Mouse (Mus musculus): ENCODE results near the gene Rnf157. TPM values are rescaled to one million over a fixed set of nuclear protein-coding genes. Genes with fewer than 3 reads are reported as not detected.

Rnf157 gene
- polyA plus RNA-seq, 1 experiment from 2014 or later, result 1.1 TPM

DNA sequence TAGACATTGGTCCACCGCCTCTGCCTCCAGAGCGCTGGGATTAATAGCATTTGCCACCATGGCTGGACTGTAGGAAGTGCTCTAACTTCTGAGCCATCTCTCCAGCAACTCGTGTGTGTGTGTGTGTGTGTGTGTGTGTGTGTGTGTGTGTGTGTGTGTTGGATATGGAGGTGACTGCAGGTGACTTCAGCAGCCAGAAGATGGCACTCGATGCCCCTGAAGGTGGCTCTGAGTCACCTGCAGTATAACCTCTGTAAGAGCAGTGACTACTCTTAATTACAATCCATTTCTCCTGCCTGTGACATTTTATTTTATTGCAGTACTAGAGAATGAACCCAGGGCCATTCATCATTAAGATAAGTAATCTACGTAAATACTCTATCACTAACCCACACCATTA is 61.5 kb downstream of the Rnf157 start:
- Histone ChIP-seq H3K27me3 (peaks cover 3% of the 10 kb centered on the region; the same call in 1 of the 2 replicates), H3K9ac (no peak overlapping the region), H3K4me2 (no peak overlapping the region), H3K4me1 (replicated peaks) (no peaks in the 10 kb centered on the region; the same call in 1 of the 2 replicates), H3K36me3 (peaks cover 5% of the 10 kb centered on the region; the same call in 1 of the 2 replicates), H3K9me3 (replicated peaks) (no peaks in the 10 kb centered on the region), H3K4me3 (replicated peaks) (no peak overlapping the region), H3K27ac (no peak overlapping the region)
- WGBS (ENCODE audit: insufficient replicate concordance), result 71% methylated on average over 5 of the region's 5 CpGs
- DNase-seq (no peak), ATAC-seq (ENCODE audit: low read depth) (no peak)

DNA sequence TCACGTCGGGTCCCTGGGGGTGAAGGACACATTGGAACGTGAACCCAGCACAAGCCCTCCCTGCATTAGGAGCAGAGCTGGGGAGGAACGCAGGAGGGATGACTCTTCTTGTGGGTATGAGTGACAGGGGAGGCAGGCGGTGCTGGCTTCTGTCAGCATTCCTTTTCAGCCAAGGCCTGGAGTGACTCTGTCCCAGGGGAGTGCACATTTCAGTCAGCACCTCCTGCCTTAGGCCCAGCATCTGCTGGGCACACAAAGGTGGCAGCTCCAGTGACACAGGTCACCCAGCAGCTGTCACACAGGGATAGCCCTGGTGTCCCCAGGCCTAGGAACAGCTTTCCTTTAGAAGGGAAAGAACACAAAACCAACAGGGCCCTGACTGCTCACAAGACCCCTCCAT is 64.9 kb downstream of the Rnf157 start:
- WGBS (ENCODE audit: insufficient replicate concordance), result 62% methylated on average over 5 of the region's 5 CpGs
- Histone ChIP-seq H3K9me3 (replicated peaks) (no peaks in the 10 kb centered on the region), H3K4me3 (replicated peaks) (no peak overlapping the region), H3K9ac (no peak overlapping the region), H3K4me2 (no peak overlapping the region), H3K4me1 (replicated peaks) (no peaks in the 10 kb centered on the region; the same call in 1 of the 2 replicates), H3K27ac (no peak overlapping the region), H3K36me3 (no peaks in the 10 kb centered on the region), H3K27me3 (peaks cover 3% of the 10 kb centered on the region; the same call in 1 of the 2 replicates)
- ATAC-seq (ENCODE audit: low read depth) (no peak), DNase-seq (no peak)

DNA sequence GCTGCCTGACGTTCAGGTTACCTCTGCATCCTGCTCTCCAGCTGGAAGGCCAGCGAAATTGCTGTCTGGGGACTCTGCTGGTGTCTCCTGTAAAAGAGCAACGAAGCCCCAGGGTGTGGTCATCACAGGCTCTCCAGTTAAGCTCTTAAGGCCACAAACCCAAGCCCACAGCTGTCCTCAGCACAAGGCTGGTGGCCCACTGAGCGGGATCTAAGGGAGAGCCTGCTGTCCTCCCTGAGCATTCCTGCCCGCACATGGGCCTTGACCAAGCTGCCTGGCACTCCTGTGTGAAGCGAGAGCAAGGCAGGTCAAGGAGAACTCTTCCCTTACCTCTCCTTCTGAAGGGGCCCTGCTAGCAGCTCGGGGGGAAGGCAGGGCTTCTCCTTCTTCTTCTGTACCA is 65.8 kb downstream of the Rnf157 start:
- no peak overlapping the region for H3K9ac ChIP-seq
- DNase-seq (no peak), ATAC-seq (ENCODE audit: low read depth) (no peak)
- no peaks in the 10 kb centered on the region for H3K36me3 ChIP-seq
- H3K27me3 ChIP-seq, result peaks cover 3% of the 10 kb centered on the region; the same call in 1 of the 2 replicates
- 74% methylated on average over 7 of the region's 7 CpGs for WGBS (ENCODE audit: insufficient replicate concordance)
- no peak overlapping the region for H3K27ac ChIP-seq
- no peaks in the 10 kb centered on the region; the same call in 1 of the 2 replicates for H3K4me1 ChIP-seq (replicated peaks)
- no peak overlapping the region for H3K4me2 ChIP-seq
- no peaks in the 10 kb centered on the region for H3K9me3 ChIP-seq (replicated peaks)
- H3K4me3 ChIP-seq (replicated peaks), result no peak overlapping the region

DNA sequence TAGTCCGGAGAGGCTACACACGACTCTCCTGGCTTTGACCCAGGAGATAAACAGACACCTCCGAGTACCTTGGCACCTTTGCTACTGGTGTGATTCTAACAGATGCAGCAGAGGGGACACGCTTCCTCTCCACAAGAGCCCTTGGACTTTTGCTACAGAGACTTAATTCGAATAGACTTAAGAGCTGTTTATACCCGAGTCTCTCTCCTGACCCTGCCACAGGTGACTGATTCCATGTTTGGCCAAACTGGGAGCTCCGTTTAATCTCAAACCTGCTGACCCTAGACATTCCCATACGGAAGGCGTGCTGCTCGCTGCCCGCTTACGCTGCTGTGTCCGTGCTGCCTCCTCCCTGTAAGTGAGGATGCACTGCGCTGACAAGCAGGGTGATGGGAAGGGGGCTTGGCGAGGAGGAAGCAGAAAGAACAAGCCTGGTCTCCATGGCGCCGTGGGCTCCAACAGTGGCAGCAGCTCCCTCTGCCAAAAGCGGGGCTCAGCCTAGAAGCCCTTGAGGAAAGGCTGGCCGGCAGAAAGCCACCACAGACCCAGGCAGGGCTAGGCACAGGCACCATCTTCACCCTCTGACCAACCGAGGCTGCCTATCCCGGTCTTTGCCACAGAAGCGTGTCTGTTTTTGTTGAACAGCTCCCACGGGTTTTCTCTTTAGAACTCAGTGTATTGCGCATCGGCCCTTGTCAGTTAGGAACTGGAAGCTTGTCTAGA is 70.6 kb downstream of the Rnf157 start:
- no peak overlapping the region for H3K27ac ChIP-seq
- WGBS (ENCODE audit: insufficient replicate concordance), result 72% methylated on average over 25 of the region's 25 CpGs

DNA sequence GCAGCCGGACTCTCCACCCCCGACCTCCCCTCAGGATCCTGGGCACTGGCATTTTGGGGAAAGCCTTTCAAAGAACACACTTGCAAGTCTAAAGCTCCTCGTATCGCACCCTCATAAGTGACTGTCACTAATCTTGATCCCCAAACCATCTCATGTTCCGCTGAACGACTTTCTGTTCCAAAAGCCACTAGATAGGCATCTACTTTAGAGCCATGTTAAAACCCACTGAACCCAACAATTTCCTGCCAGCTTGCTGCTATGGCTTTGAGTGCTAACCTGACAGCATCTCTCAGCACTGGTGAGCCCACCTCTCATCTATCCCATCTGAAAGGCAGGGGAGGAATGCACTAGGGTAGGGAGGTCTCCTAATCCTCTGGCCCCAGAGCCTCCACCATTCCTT is 75.3 kb downstream of the Rnf157 start:
- ATAC-seq (ENCODE audit: low read depth), result no peak
- H3K4me1 ChIP-seq (replicated peaks), result peaks cover 44% of the 10 kb centered on the region
- DNase-seq, result no peak
- no peak overlapping the region for H3K4me2 ChIP-seq
- H3K9me3 ChIP-seq (replicated peaks), result no peaks in the 10 kb centered on the region
- no peak overlapping the region for H3K4me3 ChIP-seq (replicated peaks)
- no peak overlapping the region for H3K27ac ChIP-seq
- whole genome bisulfite sequencing (ENCODE audit: insufficient replicate concordance), result 46% methylated on average over 6 of the region's 6 CpGs
- no peak overlapping the region for H3K9ac ChIP-seq
- H3K36me3 ChIP-seq, result no peaks in the 10 kb centered on the region
- H3K27me3 ChIP-seq, result peaks cover 63% of the 10 kb centered on the region

More for the DNA sequence above, 70.6 kb downstream of the Rnf157 start:
- no peak overlapping the region for H3K4me2 ChIP-seq
- H3K27me3 ChIP-seq, result peaks cover 16% of the 10 kb centered on the region
- ATAC-seq (ENCODE audit: low read depth), result no peak
- no peak overlapping the region for H3K4me3 ChIP-seq (replicated peaks)
- H3K9me3 ChIP-seq (replicated peaks), result no peaks in the 10 kb centered on the region
- no peak overlapping the region for H3K9ac ChIP-seq
- H3K4me1 ChIP-seq (replicated peaks), result peaks cover 12% of the 10 kb centered on the region
- H3K36me3 ChIP-seq, result no peaks in the 10 kb centered on the region
- DNase-seq, result no peak

DNA sequence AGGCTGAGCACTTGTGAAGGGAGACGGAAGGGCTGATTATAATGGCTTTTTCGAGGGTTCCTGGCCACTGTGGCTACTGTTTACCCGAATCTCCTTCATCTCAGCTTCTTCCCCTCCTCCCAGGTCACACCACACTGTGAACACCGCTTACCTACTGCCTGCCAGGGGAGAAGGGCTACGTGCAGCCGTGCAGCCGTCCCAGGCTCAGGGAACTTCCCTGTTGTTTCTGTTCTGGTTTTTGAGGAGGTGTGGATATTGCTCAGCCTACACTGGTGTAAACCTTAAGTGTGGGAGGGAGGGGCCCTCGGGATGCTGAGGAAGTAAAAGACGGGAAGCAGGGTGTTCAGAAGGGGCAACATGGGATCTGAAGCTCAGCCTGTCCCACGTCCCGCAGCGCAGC is 75.8 kb downstream of the Rnf157 start:
- H3K4me1 ChIP-seq (replicated peaks), result peaks cover 47% of the 10 kb centered on the region
- no peak overlapping the region for H3K4me2 ChIP-seq
- no peak overlapping the region for H3K4me3 ChIP-seq (replicated peaks)
- 53% methylated on average over 12 of the region's 12 CpGs for WGBS (ENCODE audit: insufficient replicate concordance)
- DNase-seq, result no peak
- no peaks in the 10 kb centered on the region for H3K36me3 ChIP-seq
- H3K27me3 ChIP-seq, result peaks cover 68% of the 10 kb centered on the region
- no peak for ATAC-seq (ENCODE audit: low read depth)
- H3K9ac ChIP-seq, result no peak overlapping the region; the same call in 1 of the 2 replicates
- no peaks in the 10 kb centered on the region for H3K9me3 ChIP-seq (replicated peaks)
- H3K27ac ChIP-seq, result no peak overlapping the region

DNA sequence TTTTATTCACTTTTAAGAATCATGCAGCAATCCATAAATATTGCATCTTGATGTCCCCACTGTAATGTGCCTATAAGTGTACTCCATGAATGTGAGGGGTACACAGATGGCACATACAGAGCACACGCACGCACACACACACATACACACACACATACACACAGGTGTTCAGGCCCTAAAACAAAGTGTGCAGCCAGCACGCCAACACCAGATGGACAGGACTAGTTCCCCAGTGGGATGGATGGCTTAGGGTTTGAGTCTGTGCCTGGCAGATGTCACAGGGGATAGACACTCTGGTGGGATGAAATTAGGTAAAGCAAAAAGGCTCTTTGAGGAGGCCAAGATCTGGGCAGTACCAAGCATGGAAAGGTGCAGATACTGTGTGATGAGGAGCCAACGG is 76.4 kb downstream of the Rnf157 start:
- H3K4me2 ChIP-seq, result no peak overlapping the region
- no peaks in the 10 kb centered on the region for H3K36me3 ChIP-seq
- 84% methylated on average over 4 of the region's 4 CpGs for whole genome bisulfite sequencing (ENCODE audit: insufficient replicate concordance)
- peaks cover 74% of the 10 kb centered on the region for H3K27me3 ChIP-seq
- H3K4me1 ChIP-seq (replicated peaks), result peaks cover 46% of the 10 kb centered on the region
- H3K27ac ChIP-seq, result no peak overlapping the region
- 0 out of 2 replicates have a peak overlapping the region, but pooled peaks have one; percentile 70 for H3K4me3 ChIP-seq (replicated peaks)
- no peak for ATAC-seq (ENCODE audit: low read depth)
- H3K9me3 ChIP-seq (replicated peaks), result no peaks in the 10 kb centered on the region
- no peak for DNase-seq
- no peak overlapping the region for H3K9ac ChIP-seq

DNA sequence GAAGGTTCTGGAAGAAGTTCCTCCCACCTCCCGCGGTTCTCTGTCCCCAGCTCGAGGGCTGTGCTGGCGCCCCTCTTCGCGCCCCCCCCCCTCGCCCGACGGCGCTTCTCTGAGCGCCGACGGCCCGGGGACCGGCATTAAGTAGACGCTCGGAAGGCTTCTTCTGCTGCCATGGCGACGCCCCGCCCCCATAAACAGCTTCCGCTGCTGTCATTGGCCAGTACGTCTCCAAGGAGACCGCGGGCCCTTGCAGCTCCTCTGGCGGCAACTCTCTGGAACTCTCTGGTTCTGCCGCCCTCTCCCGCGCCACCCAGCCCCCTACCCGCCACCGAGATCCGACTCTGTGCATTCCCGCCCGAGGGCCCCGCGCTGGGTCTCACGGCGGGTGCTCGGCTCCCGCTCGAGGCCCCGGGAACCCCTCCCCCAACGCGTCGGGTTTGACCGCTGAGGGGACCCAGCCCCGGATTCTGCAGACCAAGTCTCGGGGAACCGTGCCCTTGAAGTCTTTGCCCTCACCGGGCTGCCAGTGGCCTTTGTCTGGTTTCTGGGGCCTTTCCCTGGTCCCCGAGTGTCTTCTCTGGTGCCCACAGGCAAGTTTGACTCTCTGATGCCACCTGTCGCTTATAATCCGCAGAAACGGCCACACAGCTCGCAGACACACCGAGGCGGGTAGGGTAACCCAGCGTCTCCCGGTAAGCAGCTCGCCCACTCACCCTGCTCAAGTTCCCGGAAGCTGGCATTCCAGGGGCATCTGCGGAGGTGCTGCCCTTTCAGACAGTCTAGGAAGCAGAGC is 77.4 kb downstream of the Rnf157 start, which contains the start of gene Foxj1:
TSS of gene Foxj1 (minus strand) at position 156 of the 793 bp plus-strand sequence.
- ATAC-seq (ENCODE audit: low read depth) (peak; percentile 67), DNase-seq (peak; percentile 81)
- under 1% methylated on average over 60 of the region's 61 CpGs for WGBS (ENCODE audit: insufficient replicate concordance)
- peak within 1 kb of the TSS; percentile 97 for H3K4me2 ChIP-seq
- peaks cover 46% of the 10 kb centered on the region for H3K4me1 ChIP-seq (replicated peaks)
- peak within 1 kb of the TSS; percentile 65 for H3K9ac ChIP-seq
- H3K36me3 ChIP-seq, result no peaks in the 10 kb centered on the region
- H3K9me3 ChIP-seq (replicated peaks), result no peaks in the 10 kb centered on the region
- no peak within 1 kb of the TSS for H3K27ac ChIP-seq
- H3K27me3 ChIP-seq, result peaks cover 74% of the 10 kb centered on the region
- H3K4me3 ChIP-seq (replicated peaks), result peak within 1 kb of the TSS; percentile 70

DNA sequence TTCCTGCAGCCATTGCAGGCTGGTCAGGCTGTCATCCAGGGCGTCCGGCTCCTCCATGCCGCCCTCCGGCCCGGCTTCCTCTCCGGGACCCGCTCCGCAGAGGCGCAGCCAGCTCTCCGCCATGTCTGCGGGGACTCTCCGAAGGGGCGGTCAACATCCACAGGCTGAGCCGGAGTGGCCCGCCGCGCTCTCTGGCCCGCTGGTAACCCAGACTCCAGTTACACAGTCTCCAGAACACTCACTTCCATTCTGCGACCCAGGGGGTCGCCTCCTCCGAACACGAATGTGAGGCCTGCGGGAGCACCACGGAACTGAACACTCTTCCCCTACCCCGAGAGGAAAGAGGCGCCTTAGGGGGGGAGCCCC is 78.4 kb downstream of the Rnf157 start:
- 10% methylated on average over 26 of the region's 26 CpGs for WGBS (ENCODE audit: insufficient replicate concordance)
- no peaks in the 10 kb centered on the region for H3K9me3 ChIP-seq (replicated peaks)
- 0 out of 2 replicates have a peak overlapping the region, but pooled peaks have one; percentile 17 for H3K9ac ChIP-seq
- ATAC-seq (ENCODE audit: low read depth), result no peak
- no peak overlapping the region for H3K27ac ChIP-seq
- H3K4me2 ChIP-seq, result peak overlapping the region; percentile 97
- no peaks in the 10 kb centered on the region for H3K36me3 ChIP-seq
- no peak for DNase-seq
- peaks cover 46% of the 10 kb centered on the region for H3K4me1 ChIP-seq (replicated peaks)
- peaks cover 74% of the 10 kb centered on the region for H3K27me3 ChIP-seq
- H3K4me3 ChIP-seq (replicated peaks), result peak overlapping the region; percentile 70

DNA sequence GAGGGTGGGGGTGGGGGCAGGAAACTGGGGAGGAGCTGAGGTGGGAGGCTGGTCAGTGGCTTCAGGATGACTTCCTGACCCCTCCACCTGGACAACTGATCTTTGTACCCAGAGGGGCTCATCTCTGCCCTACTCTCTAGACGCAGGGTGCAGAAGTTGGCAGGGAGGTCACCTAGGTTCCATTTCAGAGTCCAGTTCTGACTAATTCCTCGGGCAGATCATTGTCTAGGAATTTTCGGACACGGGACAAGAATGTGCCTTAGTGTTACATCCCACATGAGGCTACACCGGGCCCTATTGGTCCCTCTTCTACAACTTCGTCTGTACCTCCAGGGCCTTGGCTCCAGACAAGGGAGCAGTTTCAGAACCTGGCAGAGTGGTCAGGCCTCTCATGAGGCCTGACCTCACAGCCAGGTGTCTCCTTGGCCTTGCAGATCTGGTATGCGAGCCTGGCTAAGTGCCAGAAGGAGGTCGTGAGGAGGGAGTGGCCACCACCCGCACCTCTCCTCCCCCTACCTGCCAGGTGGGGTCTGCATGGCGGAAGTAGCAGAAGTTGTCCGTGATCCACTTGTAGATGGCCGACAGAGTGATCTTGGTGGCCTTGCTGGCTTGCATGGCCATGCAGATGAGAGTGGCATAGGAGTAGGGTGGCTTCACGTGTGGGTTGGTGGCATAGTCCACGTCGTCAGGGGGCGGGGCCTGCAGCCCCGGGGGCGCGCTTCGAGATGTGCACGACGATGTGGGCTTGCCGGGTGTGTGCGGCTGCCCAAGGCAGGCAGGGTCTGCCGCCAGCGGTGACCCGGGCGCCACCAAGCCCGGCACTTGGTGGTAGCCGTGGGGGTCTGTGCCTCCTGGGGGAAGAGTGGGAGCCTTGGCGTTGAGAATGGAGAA is 79.1 kb downstream of the Rnf157 start:
- WGBS (ENCODE audit: insufficient replicate concordance), result 19% methylated on average over 31 of the region's 31 CpGs
- Histone ChIP-seq H3K4me2 (peak overlapping the region; percentile 97), H3K4me1 (replicated peaks) (peaks cover 40% of the 10 kb centered on the region), H3K27ac (peak overlapping the region; percentile 70), H3K27me3 (peaks cover 74% of the 10 kb centered on the region), H3K9me3 (replicated peaks) (no peaks in the 10 kb centered on the region), H3K9ac (0 out of 2 replicates have a peak overlapping the region, but pooled peaks have one; percentile 17), H3K36me3 (no peaks in the 10 kb centered on the region), H3K4me3 (replicated peaks) (peak overlapping the region; percentile 70)
- ATAC-seq (ENCODE audit: low read depth) (no peak), DNase-seq (no peak)

DNA sequence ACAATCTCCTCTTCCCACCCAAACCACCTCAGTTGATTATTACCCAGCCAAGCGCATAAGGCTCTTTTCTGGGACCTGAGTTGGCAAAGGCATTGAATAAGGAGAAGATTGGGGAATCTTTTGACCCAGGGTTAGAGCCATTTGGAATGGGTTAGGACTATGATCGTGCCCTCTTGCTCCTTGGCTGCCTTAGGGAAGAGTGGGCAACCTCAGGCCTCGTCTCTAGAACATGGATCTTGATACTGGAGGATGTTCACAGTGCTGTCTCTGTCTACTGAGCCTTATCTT is 79.9 kb downstream of the Rnf157 start:
- DNase-seq (no peak), ATAC-seq (ENCODE audit: low read depth) (no peak)
- peak overlapping the region; percentile 70; the same call in 1 of the 2 replicates for H3K4me3 ChIP-seq (replicated peaks)
- peak overlapping the region; percentile 70 for H3K27ac ChIP-seq
- H3K9ac ChIP-seq, result no peak overlapping the region
- H3K27me3 ChIP-seq, result peaks cover 65% of the 10 kb centered on the region
- WGBS (ENCODE audit: insufficient replicate concordance), result 39% methylated on average over 3 of the region's 3 CpGs
- no peaks in the 10 kb centered on the region for H3K9me3 ChIP-seq (replicated peaks)
- H3K36me3 ChIP-seq, result no peaks in the 10 kb centered on the region
- peaks cover 39% of the 10 kb centered on the region for H3K4me1 ChIP-seq (replicated peaks)
- H3K4me2 ChIP-seq, result peak overlapping the region; percentile 97

All from liver, embryonic 13.5 days (tissue).